Mouse (Mus musculus): ENCODE data around the gene 1700030K09Rik. TPM values are rescaled to one million over a fixed set of nuclear protein-coding genes. Genes with fewer than 3 reads are reported as not detected.

Gene 1700030K09Rik
- polyA plus RNA-seq, 1 experiment from 2014 or later: 18.2 TPM

GRCm38 (mm10) chr8:72429676-72430075 is 14.0 kb upstream of the 1700030K09Rik start:
- no peaks in the 10 kb centered on the region for H3K9me3 ChIP-seq
- H3K27ac ChIP-seq (replicated peaks): no peak overlapping the region
- no peaks in the 10 kb centered on the region for H3K27me3 ChIP-seq
- WGBS: 54% methylated on average over 13 of the region's 13 CpGs
- H3K4me3 ChIP-seq: no peak overlapping the region
- no peaks in the 10 kb centered on the region for H3K4me1 ChIP-seq
- H3K9ac ChIP-seq (replicated peaks): no peak overlapping the region
- no peaks in the 10 kb centered on the region for H3K36me3 ChIP-seq
- no peak for ATAC-seq (ENCODE audit: low FRiP score, low read depth)
- no peak overlapping the region for H3K4me2 ChIP-seq (replicated peaks)

DNA sequence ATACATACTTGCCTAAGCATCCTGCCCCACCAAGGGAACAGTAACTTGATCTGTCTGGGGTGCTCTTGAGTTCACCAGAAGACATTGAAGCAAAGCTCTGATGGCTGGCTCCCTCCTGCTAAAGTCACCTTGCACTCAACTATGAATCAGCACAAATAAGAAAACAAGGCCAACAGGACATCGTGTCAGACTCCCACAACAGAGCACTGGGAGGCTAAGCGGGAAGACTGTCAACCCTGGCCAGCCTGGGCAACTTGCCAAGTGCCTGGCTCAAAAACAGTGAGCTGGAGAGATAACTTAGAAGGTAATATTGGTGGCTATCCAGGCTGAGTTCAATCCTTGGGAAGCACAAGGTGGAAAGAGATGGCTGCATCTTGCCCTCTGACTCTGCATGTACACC is 8.7 kb upstream of the 1700030K09Rik start:
- Histone ChIP-seq H3K4me2 (replicated peaks) (no peak overlapping the region), H3K9me3 (no peaks in the 10 kb centered on the region), H3K4me3 (no peak overlapping the region), H3K9ac (replicated peaks) (no peak overlapping the region), H3K27ac (replicated peaks) (no peak overlapping the region), H3K27me3 (no peaks in the 10 kb centered on the region), H3K36me3 (no peaks in the 10 kb centered on the region), H3K4me1 (no peaks in the 10 kb centered on the region)
- 71% methylated on average over 2 of the region's 2 CpGs for WGBS
- no peak for ATAC-seq (ENCODE audit: low FRiP score, low read depth)

DNA sequence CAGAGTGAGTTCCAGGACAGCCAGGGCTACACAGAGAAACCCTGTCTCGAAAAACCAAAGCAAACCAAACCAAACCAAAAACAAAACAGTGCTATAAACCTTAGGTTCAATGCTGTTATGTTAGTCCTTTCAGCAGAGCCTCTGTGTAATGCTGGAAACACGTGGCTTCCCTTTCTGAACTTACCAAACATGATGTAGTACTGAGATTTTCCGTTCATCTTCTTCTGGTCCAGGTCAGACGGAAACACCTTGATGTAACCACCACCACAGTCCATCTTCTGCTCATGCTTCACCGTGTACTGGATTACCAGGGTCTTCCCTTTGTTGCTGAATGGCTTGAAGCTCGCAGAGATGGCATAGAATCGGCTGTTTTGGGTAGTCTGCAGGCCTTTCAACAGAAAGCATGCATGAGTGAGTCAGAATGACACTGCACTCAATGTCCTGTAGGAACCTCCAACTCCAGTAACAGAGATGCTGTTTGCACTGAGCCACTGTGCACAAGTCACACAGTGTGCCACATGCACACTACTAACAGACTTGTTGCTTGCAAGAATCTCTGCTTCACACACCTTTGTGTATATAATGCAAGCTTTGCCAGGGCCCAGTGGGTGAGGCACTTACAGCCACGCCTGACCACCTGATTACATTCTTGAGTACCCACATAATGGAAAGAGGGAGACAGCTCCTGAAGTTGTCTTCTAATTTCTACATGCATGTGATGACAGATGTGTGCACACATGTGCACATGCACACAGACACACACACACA is 5.2 kb upstream of the 1700030K09Rik start:
- no peaks in the 10 kb centered on the region for H3K27me3 ChIP-seq
- no peak overlapping the region for H3K9ac ChIP-seq (replicated peaks)
- H3K4me3 ChIP-seq: no peak overlapping the region
- whole genome bisulfite sequencing: 70% methylated on average over 8 of the region's 8 CpGs
- H3K4me2 ChIP-seq (replicated peaks): no peak overlapping the region
- H3K36me3 ChIP-seq: no peaks in the 10 kb centered on the region
- H3K27ac ChIP-seq (replicated peaks): no peak overlapping the region
- H3K9me3 ChIP-seq: no peaks in the 10 kb centered on the region
- ATAC-seq (ENCODE audit: low FRiP score, low read depth): no peak
- peaks cover 4% of the 10 kb centered on the region for H3K4me1 ChIP-seq

GRCm38 (mm10) chr8:72443994-72444350 is 292 bp downstream of the 1700030K09Rik start:
- H3K4me2 ChIP-seq (replicated peaks): peak overlapping the region; percentile 66
- H3K9me3 ChIP-seq: no peaks in the 10 kb centered on the region
- peak overlapping the region; percentile 63 for H3K9ac ChIP-seq (replicated peaks)
- no peaks in the 10 kb centered on the region for H3K27me3 ChIP-seq
- WGBS: 41% methylated on average over 6 of the region's 6 CpGs
- H3K36me3 ChIP-seq: 0 out of 2 replicates have a peak, but pooled peaks cover 11% of the 10 kb centered on the region
- H3K27ac ChIP-seq (replicated peaks): no peak overlapping the region
- ATAC-seq (ENCODE audit: low FRiP score, low read depth): peak; percentile 68; the same call in 1 of the 2 replicates
- H3K4me1 ChIP-seq: peaks cover 8% of the 10 kb centered on the region
- peak overlapping the region; percentile 45 for H3K4me3 ChIP-seq

- Histone ChIP-seq H3K27me3 (no peaks in the 10 kb centered on the region), H3K4me3 (no peak overlapping the region), H3K4me2 (replicated peaks) (no peak overlapping the region), H3K27ac (replicated peaks) (no peak overlapping the region), H3K36me3 (peaks cover 22% of the 10 kb centered on the region), H3K4me1 (peaks cover 8% of the 10 kb centered on the region), H3K9me3 (no peaks in the 10 kb centered on the region), H3K9ac (replicated peaks) (no peak overlapping the region)
- WGBS: 93% methylated on average over 6 of the region's 6 CpGs
- no peak for ATAC-seq (ENCODE audit: low FRiP score, low read depth)
Measured at GRCm38 (mm10) chr8:72445071-72445470, 1.4 kb downstream of the 1700030K09Rik start.

DNA sequence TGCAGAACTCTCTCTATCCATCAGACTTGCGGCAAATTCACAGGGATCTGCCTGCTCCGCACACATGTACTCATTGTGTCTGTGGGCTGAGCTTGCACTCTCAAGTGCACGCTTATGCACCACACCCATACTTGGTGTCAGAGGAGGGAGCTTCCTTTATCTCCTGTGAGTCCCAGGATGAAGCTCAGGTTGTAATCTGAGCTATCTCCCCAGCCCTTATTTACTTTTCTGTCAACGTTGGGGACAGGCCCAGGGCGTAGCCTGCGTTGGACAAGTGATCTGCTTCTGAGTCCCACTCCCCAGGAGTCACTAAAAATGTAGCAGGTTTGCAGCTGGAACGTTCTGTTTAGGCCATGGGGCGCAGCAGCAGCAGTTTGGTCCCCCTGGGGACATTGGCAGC is 7.8 kb downstream of the 1700030K09Rik start:
- no peaks in the 10 kb centered on the region for H3K27me3 ChIP-seq
- H3K4me1 ChIP-seq: no peaks in the 10 kb centered on the region
- ATAC-seq (ENCODE audit: low FRiP score, low read depth): no peak
- no peak overlapping the region for H3K4me3 ChIP-seq
- 86% methylated on average over 8 of the region's 8 CpGs for WGBS
- H3K9ac ChIP-seq (replicated peaks): no peak overlapping the region
- H3K4me2 ChIP-seq (replicated peaks): no peak overlapping the region
- H3K27ac ChIP-seq (replicated peaks): no peak overlapping the region
- peaks cover 68% of the 10 kb centered on the region for H3K36me3 ChIP-seq
- peaks cover 7% of the 10 kb centered on the region; the same call in 1 of the 2 replicates for H3K9me3 ChIP-seq

DNA sequence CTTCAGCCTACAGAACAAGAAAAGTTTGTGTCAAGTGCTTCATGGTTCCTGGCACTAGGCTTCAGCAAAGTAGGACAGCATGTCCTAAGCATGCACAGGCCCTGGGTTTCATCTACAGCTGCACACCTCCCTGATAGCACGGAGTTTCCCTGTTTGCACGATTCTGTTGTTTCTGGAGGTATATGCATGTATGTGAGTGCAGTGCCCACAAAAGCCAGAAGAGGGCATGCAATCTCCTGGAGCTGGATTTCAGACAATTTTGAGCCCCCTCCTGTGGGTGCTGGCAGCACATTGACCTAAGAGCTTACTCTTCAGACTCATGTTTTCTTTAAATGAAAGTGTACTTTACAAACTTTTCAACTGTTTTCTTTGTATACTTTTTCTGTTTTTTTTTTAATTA is 10.2 kb downstream of the 1700030K09Rik start:
- 92% methylated on average over 2 of the region's 2 CpGs for WGBS

GRCm38 (mm10) chr8:72455317-72455716 is 11.6 kb downstream of the 1700030K09Rik start:
- 92% methylated on average over 4 of the region's 4 CpGs for WGBS

More for the DNA sequence above, 10.2 kb downstream of the 1700030K09Rik start:
- Histone ChIP-seq H3K4me2 (replicated peaks) (no peak overlapping the region), H3K9ac (replicated peaks) (no peak overlapping the region), H3K4me3 (no peak overlapping the region), H3K27me3 (no peaks in the 10 kb centered on the region), H3K9me3 (peaks cover 7% of the 10 kb centered on the region; the same call in 1 of the 2 replicates), H3K4me1 (no peaks in the 10 kb centered on the region), H3K27ac (replicated peaks) (no peak overlapping the region), H3K36me3 (peaks cover 70% of the 10 kb centered on the region)
- ATAC-seq (ENCODE audit: low FRiP score, low read depth): no peak

GRCm38 (mm10) chr8:72457806-72458205 is 14.1 kb downstream of the 1700030K09Rik start:
- no peak for ATAC-seq (ENCODE audit: low FRiP score, low read depth)
- H3K9me3 ChIP-seq: peaks cover 7% of the 10 kb centered on the region; the same call in 1 of the 2 replicates
- H3K9ac ChIP-seq (replicated peaks): no peak overlapping the region
- H3K27ac ChIP-seq (replicated peaks): no peak overlapping the region
- WGBS: 91% methylated on average over 3 of the region's 3 CpGs
- H3K27me3 ChIP-seq: no peaks in the 10 kb centered on the region
- H3K4me3 ChIP-seq: no peak overlapping the region
- H3K4me1 ChIP-seq: no peaks in the 10 kb centered on the region
- peaks cover 79% of the 10 kb centered on the region for H3K36me3 ChIP-seq
- no peak overlapping the region for H3K4me2 ChIP-seq (replicated peaks)

More at GRCm38 (mm10) chr8:72455317-72455716, 11.6 kb downstream of the 1700030K09Rik start:
- no peak for ATAC-seq (ENCODE audit: low FRiP score, low read depth)
- Histone ChIP-seq H3K4me1 (no peaks in the 10 kb centered on the region), H3K9ac (replicated peaks) (no peak overlapping the region), H3K9me3 (peaks cover 7% of the 10 kb centered on the region; the same call in 1 of the 2 replicates), H3K36me3 (peaks cover 71% of the 10 kb centered on the region), H3K4me2 (replicated peaks) (no peak overlapping the region), H3K27ac (replicated peaks) (no peak overlapping the region), H3K4me3 (no peak overlapping the region), H3K27me3 (no peaks in the 10 kb centered on the region)

DNA sequence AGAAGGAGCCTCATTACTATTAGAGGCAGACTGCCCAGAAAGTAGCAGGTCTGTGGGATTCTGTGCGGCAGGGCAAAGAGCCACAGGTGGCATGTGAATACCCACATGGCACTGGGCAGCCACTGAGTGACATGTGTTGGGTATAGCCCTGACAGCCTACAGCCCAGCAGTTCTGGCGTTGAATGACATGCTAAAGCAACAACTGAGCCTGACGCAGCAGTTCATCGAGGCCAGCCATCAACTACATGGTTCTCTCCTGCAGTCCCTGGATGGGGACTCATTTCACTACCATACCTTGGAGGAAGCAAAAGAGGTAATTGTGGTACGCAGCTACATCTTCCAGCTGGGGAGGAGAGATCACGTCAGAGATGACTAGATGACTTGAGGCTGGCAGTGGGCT is 14.8 kb downstream of the 1700030K09Rik start:
- Histone ChIP-seq H3K9ac (replicated peaks) (no peak overlapping the region), H3K27ac (replicated peaks) (no peak overlapping the region), H3K27me3 (no peaks in the 10 kb centered on the region), H3K9me3 (peaks cover 6% of the 10 kb centered on the region; the same call in 1 of the 2 replicates), H3K4me1 (no peaks in the 10 kb centered on the region), H3K4me3 (no peak overlapping the region), H3K36me3 (peaks cover 79% of the 10 kb centered on the region), H3K4me2 (replicated peaks) (no peak overlapping the region)
- no peak for ATAC-seq (ENCODE audit: low FRiP score, low read depth)
- 91% methylated on average over 6 of the region's 6 CpGs for WGBS

DNA sequence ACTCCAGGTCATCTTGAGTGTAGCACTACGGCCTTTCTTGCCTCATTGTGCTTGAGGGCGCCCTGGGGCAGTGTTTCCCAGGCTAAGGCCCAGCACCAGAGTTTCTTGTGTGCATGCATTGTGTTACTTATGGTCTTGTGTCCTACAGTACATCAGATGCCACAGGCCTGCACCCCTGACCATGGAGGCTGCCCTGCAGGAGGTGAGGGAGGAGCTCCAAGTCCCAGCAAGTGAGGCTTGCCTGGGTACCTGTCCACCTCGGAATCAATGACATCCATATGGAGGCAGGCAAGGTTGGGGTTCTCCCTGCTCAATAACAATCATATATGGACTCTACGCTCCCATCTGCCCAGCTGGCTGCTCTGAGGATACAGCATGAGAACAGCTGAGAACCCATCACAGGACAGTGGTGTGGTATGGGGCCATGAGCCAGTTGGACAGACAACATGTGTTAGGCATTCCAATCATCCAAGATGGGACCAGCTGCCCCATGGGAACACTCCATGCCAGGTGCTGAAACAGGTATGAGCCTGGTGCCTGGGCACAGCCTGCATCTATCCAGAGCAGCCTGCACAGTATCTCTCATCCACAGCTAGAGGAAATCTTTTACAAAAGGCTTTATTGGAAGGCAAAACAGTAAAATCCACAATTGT is 16.3 kb downstream of the 1700030K09Rik start:
- Histone ChIP-seq H3K36me3 (peaks cover 80% of the 10 kb centered on the region), H3K4me1 (no peaks in the 10 kb centered on the region), H3K9me3 (no peaks in the 10 kb centered on the region), H3K4me3 (no peak overlapping the region), H3K9ac (replicated peaks) (no peak overlapping the region), H3K27me3 (no peaks in the 10 kb centered on the region), H3K27ac (replicated peaks) (no peak overlapping the region), H3K4me2 (replicated peaks) (no peak overlapping the region)
- no peak for ATAC-seq (ENCODE audit: low FRiP score, low read depth)
- 90% methylated on average over 4 of the region's 4 CpGs for WGBS

GRCm38 (mm10) chr8:72464211-72464610 is 20.5 kb downstream of the 1700030K09Rik start:
- Histone ChIP-seq H3K4me3 (no peak overlapping the region), H3K9ac (replicated peaks) (no peak overlapping the region), H3K4me2 (replicated peaks) (no peak overlapping the region), H3K9me3 (no peaks in the 10 kb centered on the region), H3K36me3 (peaks cover 100% of the 10 kb centered on the region), H3K4me1 (no peaks in the 10 kb centered on the region), H3K27ac (replicated peaks) (no peak overlapping the region), H3K27me3 (no peaks in the 10 kb centered on the region)
- no peak for ATAC-seq (ENCODE audit: low FRiP score, low read depth)
- WGBS: 96% methylated on average over 10 of the region's 10 CpGs

Data from midbrain, embryonic 12.5 days (tissue).